Mouse (Mus musculus) heart, embryonic 16.5 days (tissue): ENCODE data around the gene Auts2. TPM values are rescaled to one million over a fixed set of nuclear protein-coding genes. Genes with fewer than 3 reads are reported as not detected.

Experiments used
- ATAC-seq: fragments of 200-750 bp; cut with Nextera tagmentation; replicated peaks from 2 replicates; pipeline ENCODE4 v1.8.0; 2017; ENCODE audit warnings: moderate number of reproducible peaks; ENCODE audit not compliant: insufficient read depth, low FRiP score; ENCODE audit errors: extremely low read depth
- H3K27ac ChIP-seq: fragments of 300-500 bp; sonication (generic); 2 replicates; pipeline ENCODE4 v1.5.1; 2014; ENCODE audit warnings: mild to moderate bottlenecking, low read length, control low read depth, moderate library complexity
- H3K27me3 ChIP-seq: fragments of 300-500 bp; sonication (generic); 2 replicates; pipeline ENCODE4 v1.6.1; 2014; ENCODE audit warnings: low read length, mixed read lengths; ENCODE audit not compliant: control insufficient read depth, insufficient read depth
- H3K36me3 ChIP-seq: fragments of 300-500 bp; sonication (generic); 2 replicates; pipeline ENCODE4 v1.6.1; 2014; ENCODE audit not compliant: control insufficient read depth, insufficient read depth
- H3K4me1 ChIP-seq: fragments of 300-500 bp; sonication (generic); 2 replicates; pipeline ENCODE4 v1.6.1; 2014; ENCODE audit warnings: low read length, mixed read lengths; ENCODE audit not compliant: control insufficient read depth, insufficient read depth
- H3K4me2 ChIP-seq: fragments of 300-500 bp; sonication (generic); 2 replicates; pipeline ENCODE4 v1.6.1; 2014; ENCODE audit warnings: low read depth, mild to moderate bottlenecking, control low read depth, low read length
- H3K4me3 ChIP-seq: fragments of 300-500 bp; sonication (generic); 2 replicates; pipeline ENCODE4 v1.5.1; 2014; ENCODE audit warnings: mild to moderate bottlenecking, control low read depth, low read length
- H3K9ac ChIP-seq: fragments of 300-500 bp; sonication (generic); 2 replicates; pipeline ENCODE4 v1.6.1; 2014; ENCODE audit warnings: low read length, control low read depth
- H3K9me3 ChIP-seq: fragments of 300-500 bp; sonication (generic); replicated peaks from 2 replicates; pipeline ENCODE4 v1.6.1; 2016; ENCODE audit warnings: low read length; ENCODE audit not compliant: control insufficient read depth
- WGBS: fragments of 180-500 bp; shearing (Covaris S2); extraction: QIAGEN DNeasy Blood & Tissue Kit; methylation state at CpG from one replicate; pipeline ENCODE4 v1.1.7; 2014; 5-methylcytosine and 5-hydroxymethylcytosine counted together
- polyA plus RNA-seq: library from polyadenylated mRNA; unstranded; fragments of >200 nt; fragmentation: Nextera tagmentation; extraction: Ambion mirVana; gene quantifications from 2 replicates; pipeline ENCODE4 v1.2.1, GENCODE M21; 2015

Gene Auts2
- polyA plus RNA-seq, 1 experiment from 2014 or later: 16.3 TPM

DNA sequence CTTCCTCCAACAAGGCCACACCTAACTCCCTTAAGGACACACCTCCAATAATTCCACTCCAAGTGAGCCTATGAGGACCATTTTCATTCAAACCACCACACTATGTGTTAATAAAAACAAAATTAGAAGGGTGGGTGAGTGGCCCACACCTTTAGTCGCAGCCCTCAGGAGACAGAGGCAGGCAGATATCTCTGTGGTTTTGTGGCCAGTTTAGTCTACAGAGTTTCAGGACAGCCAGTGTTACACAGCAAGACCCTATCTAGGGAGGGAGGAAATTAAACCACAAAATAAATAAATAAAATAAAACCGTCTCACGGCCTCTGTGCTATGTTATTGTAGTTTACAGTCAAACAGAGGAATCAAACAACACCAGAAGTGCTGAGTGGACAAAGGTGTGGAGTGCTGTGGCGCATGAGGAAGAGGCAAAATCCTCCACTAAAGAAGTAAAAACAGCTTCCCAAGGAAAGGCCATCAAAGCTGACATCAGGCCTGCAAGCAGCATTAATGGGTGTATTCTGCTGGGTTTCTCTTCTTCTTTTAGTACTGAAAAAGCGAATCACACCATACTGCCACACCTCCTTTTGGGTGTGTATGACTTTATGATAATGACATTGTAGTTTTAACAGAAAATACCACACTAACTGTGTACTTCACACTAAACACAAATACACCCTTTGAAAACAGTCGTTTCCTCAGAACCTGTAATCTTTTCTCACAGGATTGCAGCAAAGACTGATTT lies 109.6 kb downstream of the Auts2 start:
- 78% methylated on average over 6 of the region's 6 CpGs for WGBS
- no peak for ATAC-seq
- no peak overlapping the region for H3K27ac ChIP-seq
- no peaks in the 10 kb centered on the region for H3K27me3 ChIP-seq
- H3K36me3 ChIP-seq: no peaks in the 10 kb centered on the region
- no peak overlapping the region for H3K4me2 ChIP-seq
- H3K4me3 ChIP-seq: no peak overlapping the region
- peaks cover 11% of the 10 kb centered on the region for H3K4me1 ChIP-seq
- no peaks in the 10 kb centered on the region for H3K9me3 ChIP-seq
- H3K9ac ChIP-seq: no peak overlapping the region

DNA sequence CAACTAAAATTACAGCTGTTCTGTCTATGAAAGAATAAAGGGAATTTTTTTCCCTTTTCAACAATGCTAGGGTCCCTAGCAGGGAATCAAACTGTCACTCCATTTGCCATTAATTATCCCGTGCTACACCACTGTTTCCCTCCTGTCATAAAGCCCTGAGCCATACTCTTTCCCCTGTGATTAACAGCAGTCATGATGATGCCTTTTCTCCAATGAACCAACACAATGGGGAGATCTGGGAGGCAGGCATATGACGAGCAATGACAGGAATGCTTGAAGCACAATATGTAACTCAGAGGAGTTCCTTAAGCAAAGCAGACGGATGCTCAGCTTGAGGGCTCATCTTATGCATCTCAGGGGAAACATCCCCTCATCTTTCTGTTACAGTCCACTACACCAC lies 113.8 kb downstream of the Auts2 start:
- Histone ChIP-seq H3K36me3 (no peaks in the 10 kb centered on the region), H3K9ac (no peak overlapping the region), H3K4me1 (no peaks in the 10 kb centered on the region), H3K27me3 (no peaks in the 10 kb centered on the region), H3K9me3 (no peaks in the 10 kb centered on the region), H3K27ac (no peak overlapping the region), H3K4me2 (no peak overlapping the region), H3K4me3 (no peak overlapping the region)
- 76% methylated on average over 3 of the region's 3 CpGs for WGBS
- no peak for ATAC-seq

DNA sequence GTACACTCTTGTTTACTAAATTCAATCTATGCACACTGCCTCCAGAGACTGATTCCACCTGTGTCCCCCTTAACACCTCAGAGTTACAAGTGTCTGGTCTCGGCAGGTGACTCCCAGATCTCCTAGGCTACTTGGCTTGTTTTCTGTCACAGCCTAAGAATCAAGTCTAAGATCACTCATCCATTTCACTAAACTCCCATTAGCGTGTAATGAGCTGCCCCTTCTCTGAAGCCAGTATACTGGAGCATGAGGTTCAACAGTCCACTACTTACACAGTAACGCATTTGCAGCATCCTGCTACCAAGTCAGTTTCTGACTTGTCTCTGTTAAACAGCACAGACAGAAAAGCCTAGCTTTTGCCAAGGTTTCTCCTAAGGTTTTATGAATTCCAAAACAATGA lies 116.8 kb downstream of the Auts2 start:
- Histone ChIP-seq H3K4me2 (no peak overlapping the region), H3K4me1 (no peaks in the 10 kb centered on the region), H3K27ac (no peak overlapping the region), H3K9ac (no peak overlapping the region), H3K9me3 (no peaks in the 10 kb centered on the region), H3K36me3 (no peaks in the 10 kb centered on the region), H3K4me3 (no peak overlapping the region), H3K27me3 (no peaks in the 10 kb centered on the region)
- ATAC-seq: no peak
- WGBS: 84% methylated on average over 3 of the region's 3 CpGs

DNA sequence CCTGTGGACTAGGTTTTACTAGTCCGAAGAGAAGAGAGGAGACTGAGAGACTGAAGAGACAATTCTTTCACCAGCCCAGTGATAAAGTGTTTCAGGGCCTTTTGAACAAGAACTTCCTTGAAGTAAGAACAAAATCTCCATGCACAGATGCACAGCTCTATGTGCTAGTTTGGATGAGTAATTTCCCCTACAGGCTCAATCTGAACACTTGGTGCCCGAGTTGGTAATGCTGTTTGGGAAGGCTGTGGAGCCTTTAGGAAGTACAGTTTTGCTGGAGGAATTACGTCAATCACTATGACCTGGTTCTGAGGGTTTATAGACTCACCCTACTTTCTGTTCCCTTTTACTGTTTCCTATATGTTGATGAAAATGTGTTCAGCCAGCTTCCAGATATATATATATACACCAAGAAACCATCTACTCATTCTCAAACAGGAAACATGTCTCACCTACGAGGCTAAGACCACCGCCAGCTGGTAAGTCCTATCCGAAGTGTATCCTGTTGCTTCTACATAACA lies 117.3 kb downstream of the Auts2 start:
- no peak overlapping the region for H3K9ac ChIP-seq
- H3K4me1 ChIP-seq: no peaks in the 10 kb centered on the region
- ATAC-seq: no peak
- H3K4me2 ChIP-seq: no peak overlapping the region
- no peaks in the 10 kb centered on the region for H3K9me3 ChIP-seq
- 74% methylated on average over 6 of the region's 6 CpGs for WGBS
- H3K4me3 ChIP-seq: no peak overlapping the region
- no peaks in the 10 kb centered on the region for H3K27me3 ChIP-seq
- H3K36me3 ChIP-seq: no peaks in the 10 kb centered on the region
- no peak overlapping the region for H3K27ac ChIP-seq

DNA sequence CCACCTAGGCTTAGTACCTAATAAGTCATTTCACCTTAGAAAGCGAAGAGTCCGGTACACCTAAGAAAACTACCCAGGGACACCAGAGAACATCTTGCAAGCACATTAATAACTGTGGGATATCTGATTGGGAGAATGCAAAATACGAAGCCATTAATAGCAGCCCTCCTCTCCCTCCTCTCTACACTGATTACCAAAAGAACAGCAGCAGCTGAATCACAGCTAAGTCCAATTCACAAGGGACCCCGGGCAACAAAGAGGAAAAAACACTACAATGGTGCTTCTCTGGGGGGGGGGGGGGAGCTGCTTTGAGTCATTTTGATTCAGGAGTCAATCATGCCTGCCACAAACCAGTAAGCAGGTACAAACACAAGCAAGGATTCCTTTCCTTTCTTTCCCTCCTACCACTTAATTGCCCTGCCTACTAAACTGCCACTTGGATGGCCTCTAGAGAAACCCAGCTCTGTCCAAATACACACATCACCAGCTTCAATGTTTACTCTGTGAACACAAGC lies 132.7 kb downstream of the Auts2 start:
- Histone ChIP-seq H3K4me3 (no peak overlapping the region), H3K27ac (no peak overlapping the region), H3K36me3 (no peaks in the 10 kb centered on the region), H3K4me2 (no peak overlapping the region), H3K4me1 (peaks cover 17% of the 10 kb centered on the region), H3K9me3 (no peaks in the 10 kb centered on the region), H3K9ac (no peak overlapping the region), H3K27me3 (no peaks in the 10 kb centered on the region)
- ATAC-seq: no peak
- WGBS: 70% methylated on average over 4 of the region's 4 CpGs

DNA sequence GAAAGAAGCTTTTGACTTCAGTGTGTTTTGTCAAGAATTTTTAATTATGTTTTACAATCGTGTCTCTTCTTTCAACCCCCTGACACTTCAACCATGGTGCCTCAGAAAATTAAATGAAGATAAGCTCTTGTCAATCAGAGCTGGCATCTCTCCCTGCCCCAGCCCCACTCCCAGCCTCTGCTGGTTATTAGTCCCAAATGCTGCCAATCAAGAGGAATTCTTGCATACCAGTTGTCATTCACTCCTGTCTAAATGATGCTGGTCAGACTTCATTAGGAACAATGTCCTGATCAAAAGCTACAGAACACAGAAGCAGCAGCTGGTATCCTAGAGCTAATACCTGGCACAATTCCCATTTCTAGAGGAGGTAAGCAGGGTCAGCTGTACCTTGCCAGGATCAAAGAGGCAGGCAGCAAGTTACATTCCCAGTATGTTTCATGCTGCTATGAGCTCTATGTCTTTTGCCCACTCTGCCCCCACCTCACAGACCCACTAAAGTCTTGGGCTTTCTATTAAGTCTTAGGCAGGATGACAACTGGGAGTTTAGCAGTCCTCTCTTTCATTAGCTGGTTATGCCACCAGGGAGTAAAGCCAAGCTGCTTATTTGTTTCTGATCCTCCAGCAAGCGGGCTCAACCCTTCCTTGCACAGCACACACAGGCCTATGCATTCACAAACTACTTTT lies 134.1 kb downstream of the Auts2 start:
- 68% methylated on average over 2 of the region's 2 CpGs for WGBS
- ATAC-seq: no peak
- Histone ChIP-seq H3K27ac (no peak overlapping the region), H3K9me3 (no peaks in the 10 kb centered on the region), H3K9ac (no peak overlapping the region), H3K4me1 (peaks cover 19% of the 10 kb centered on the region), H3K27me3 (no peaks in the 10 kb centered on the region), H3K4me2 (no peak overlapping the region), H3K4me3 (no peak overlapping the region), H3K36me3 (no peaks in the 10 kb centered on the region)

DNA sequence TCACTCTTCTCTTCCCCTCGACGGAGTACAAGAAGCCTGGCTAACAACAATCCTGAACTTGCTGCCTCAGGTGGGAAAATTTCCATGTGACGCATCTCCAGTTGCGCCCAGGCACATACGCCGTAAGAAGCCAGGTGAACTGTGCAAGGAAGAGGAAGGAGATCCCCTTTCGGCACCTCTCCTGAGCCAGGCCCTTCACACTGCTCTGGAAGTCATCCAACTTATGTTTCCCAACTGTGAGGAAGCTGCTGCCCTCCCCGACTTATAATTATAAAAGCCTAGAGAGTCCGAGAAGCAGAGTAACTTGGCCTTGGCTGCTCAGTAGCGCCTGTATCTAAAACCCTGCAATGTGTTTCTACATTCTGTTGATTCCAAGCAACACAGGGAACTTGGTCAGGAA lies 142.6 kb downstream of the Auts2 start:
- ATAC-seq: no peak; the same call in 1 of the 2 replicates
- no peaks in the 10 kb centered on the region for H3K36me3 ChIP-seq
- no peak overlapping the region for H3K4me3 ChIP-seq
- 54% methylated on average over 10 of the region's 10 CpGs for WGBS
- peaks cover 23% of the 10 kb centered on the region for H3K4me1 ChIP-seq
- H3K27me3 ChIP-seq: no peaks in the 10 kb centered on the region
- no peak overlapping the region for H3K27ac ChIP-seq
- no peaks in the 10 kb centered on the region for H3K9me3 ChIP-seq
- H3K9ac ChIP-seq: 0 out of 2 replicates have a peak overlapping the region, but pooled peaks have one; percentile 4
- H3K4me2 ChIP-seq: no peak overlapping the region

DNA sequence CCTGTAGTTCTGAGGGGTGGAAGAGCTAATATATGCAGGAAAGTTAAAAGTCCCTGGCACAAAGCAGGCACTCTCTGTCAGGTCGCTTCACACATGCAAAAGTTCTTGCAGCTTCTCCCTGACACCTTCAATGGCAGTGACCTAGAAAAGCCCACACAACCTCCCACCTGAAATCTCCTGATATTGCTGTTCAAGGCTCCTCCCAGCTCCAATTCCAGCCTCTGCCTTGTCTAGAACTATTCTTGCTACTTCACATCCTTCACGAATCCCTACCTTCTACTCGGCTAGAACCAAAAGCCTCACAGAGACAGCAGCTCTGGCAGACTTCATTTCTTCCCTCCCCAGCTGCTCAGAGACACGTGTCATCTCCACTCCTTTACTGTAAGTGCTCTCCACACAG lies 143.7 kb downstream of the Auts2 start:
- Histone ChIP-seq H3K9ac (no peak overlapping the region), H3K27ac (no peak overlapping the region), H3K4me2 (no peak overlapping the region), H3K27me3 (no peaks in the 10 kb centered on the region), H3K9me3 (no peaks in the 10 kb centered on the region), H3K36me3 (no peaks in the 10 kb centered on the region), H3K4me1 (peaks cover 27% of the 10 kb centered on the region), H3K4me3 (no peak overlapping the region)
- ATAC-seq: no peak
- 45% methylated on average over 4 of the region's 4 CpGs for WGBS

DNA sequence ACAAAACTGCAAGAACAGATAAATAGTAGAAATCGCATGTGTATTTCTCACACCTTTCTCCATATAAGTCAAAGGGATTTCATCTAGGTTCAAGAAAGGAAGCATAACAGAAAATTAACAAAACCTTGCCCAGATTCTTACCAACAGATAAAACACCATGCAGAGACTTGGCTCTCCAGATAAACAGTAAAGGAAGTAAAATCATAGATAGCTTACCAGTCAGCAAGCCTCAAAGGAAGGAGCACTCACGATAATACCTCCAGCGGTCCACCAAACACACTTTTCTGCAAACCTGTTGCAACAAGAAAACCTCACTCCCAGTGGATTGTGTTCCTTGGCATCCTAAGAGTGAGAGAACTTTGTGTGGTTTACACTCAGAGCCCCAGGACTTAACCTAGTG lies 147.2 kb downstream of the Auts2 start:
- WGBS: 75% methylated on average over 3 of the region's 3 CpGs
- Histone ChIP-seq H3K4me2 (no peak overlapping the region), H3K4me3 (no peak overlapping the region), H3K27me3 (no peaks in the 10 kb centered on the region), H3K36me3 (no peaks in the 10 kb centered on the region), H3K4me1 (peaks cover 26% of the 10 kb centered on the region), H3K27ac (no peak overlapping the region), H3K9me3 (no peaks in the 10 kb centered on the region), H3K9ac (no peak overlapping the region)
- no peak for ATAC-seq
